Mouse (Mus musculus): ENCODE measurements around the gene Klc4. TPM values are rescaled to one million over a fixed set of nuclear protein-coding genes. Genes with fewer than 3 reads are reported as not detected.

Gene Klc4
- polyA plus RNA-seq, 1 experiment, result 16.5 TPM

DNA sequence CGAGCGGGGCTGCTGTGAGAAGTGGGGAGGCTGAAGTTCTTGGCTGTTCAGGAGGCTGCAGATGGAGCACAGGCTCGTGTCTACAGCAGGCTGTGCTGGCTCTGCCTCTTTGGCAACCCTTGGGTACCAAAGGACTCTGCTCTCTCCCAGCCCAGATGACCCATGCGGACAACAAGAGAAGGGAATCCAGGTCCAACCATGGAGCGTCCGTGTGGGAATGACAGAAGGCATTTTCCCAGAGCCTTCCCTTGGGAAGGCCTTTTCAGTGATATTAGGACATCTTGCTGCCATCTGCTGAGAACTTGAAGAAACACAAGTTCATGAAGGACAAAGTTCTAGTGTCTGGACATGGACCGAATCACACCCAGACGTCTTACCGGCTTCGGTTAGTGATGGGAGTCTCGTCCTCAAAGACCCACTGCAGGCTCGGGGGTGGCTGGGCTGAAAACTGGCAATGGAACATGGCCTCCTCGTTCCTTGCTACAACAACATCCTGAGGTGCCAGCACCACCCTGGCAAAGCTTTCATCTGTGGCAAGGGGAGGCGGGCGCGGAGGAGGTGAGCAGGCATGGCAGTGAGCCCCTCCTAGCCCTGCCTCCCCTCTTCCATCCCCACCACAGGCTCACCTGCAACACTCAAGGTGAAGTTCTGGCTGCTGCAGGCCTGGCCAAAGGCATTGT, 56.0 kb downstream of the Klc4 start:
- DNase-seq (ENCODE audit: low spot score), result no peak

DNA sequence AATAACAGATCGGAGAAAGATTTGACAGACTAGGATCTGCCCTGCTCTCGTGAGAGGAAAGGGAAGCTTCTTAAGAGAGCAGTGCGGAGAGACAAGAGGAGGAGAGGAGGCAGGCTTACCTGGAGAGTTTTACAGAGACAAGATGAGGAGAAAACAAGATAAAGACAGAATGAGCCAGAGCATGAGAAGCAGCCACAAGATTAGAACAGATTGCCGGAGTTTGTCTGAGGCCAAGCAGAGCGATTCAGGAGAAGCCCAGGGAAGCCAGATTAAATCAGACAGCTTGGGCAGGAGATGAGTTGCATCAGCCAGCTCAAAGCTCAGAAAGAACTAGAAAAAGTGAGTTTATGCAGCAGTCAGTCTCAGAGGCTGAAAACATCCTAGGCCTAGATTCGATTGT, 56.9 kb downstream of the Klc4 start:
- DNase-seq (ENCODE audit: low spot score), result no peak

GRCm38 (mm10) chr17:46588173-46588572, 57.6 kb downstream of the Klc4 start:
- no peak for DNase-seq (ENCODE audit: low spot score)

DNA sequence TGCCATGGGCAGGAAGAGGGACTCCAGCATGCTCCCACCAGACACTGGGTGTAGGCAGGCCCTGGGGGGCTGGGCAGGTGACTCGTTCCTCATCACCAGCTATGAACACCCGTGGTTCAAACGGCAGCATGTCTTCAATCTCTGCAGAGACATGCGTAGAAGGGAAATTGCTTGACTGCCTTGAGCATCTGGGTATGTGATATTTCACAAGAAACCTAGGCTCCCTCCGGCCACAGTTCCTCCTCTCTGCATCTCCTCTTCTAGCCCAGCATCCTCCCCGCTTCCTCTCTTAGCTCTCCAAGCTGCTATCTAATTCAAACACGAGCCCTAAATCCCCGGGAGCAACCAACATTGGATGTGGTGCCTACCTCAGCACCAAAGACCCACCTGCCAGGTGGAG, 59.5 kb downstream of the Klc4 start:
- DNase-seq (ENCODE audit: low spot score), result no peak

Other genes starting within 250 kb of the Klc4 start
- 0.76 and 1.6 TPM in 2 replicates for gene Crip3, start 217.1 kb downstream of the Klc4 start, polyA plus RNA-seq (2012; rRNA removed)
- gene Slc22a7, start 207.6 kb downstream of the Klc4 start, polyA plus RNA-seq (2012; rRNA removed), result not detected in 2 replicates
- gene Ttbk1, start 158.3 kb downstream of the Klc4 start, polyA plus RNA-seq (2012; rRNA removed), result 0.06 and 0.07 TPM in 2 replicates
- 6.1 and 7.0 TPM in 2 replicates for gene Dnph1, start 149.3 kb downstream of the Klc4 start, polyA plus RNA-seq (2012; rRNA removed)
- 22.9 and 29.3 TPM in 2 replicates for gene Cul9, start 99.6 kb downstream of the Klc4 start, polyA plus RNA-seq (2012; rRNA removed)
- 122 and 145 TPM in 2 replicates for gene Srf, start 89.8 kb downstream of the Klc4 start, polyA plus RNA-seq (2012; rRNA removed)
- gene Ptk7, start 16.5 kb downstream of the Klc4 start, polyA plus RNA-seq (2012; rRNA removed), result 14.9 and 21.1 TPM in 2 replicates
- 49.8 and 54.6 TPM in 2 replicates for gene Mrpl2, start 207 bp upstream of the Klc4 start, polyA plus RNA-seq (2012; rRNA removed)
- 23.5 and 29.9 TPM in 2 replicates for gene Cul7, start 4.3 kb upstream of the Klc4 start, polyA plus RNA-seq (2012; rRNA removed)
- 37.1 and 44.6 TPM in 2 replicates for gene Rrp36, start 28.3 kb upstream of the Klc4 start, polyA plus RNA-seq (2012; rRNA removed)
- gene Mea1, start 32.8 kb upstream of the Klc4 start, polyA plus RNA-seq (2012; rRNA removed), result 99.0 and 106 TPM in 2 replicates
- 56.6 and 59.4 TPM in 2 replicates for gene Klhdc3, start 34.9 kb upstream of the Klc4 start, polyA plus RNA-seq (2012; rRNA removed)
- gene Ppp2r5d, start 59.1 kb upstream of the Klc4 start, polyA plus RNA-seq (2012; rRNA removed), result 42.6 and 46.2 TPM in 2 replicates
- 30.1 and 34.3 TPM in 2 replicates for gene Pex6, start 65.4 kb upstream of the Klc4 start, polyA plus RNA-seq (2012; rRNA removed)
- 0.78 and 1.2 TPM in 2 replicates for gene Gnmt, start 83.1 kb upstream of the Klc4 start, polyA plus RNA-seq (2012; rRNA removed)
- 64.3 and 66.7 TPM in 2 replicates for gene Cnpy3, start 106.2 kb upstream of the Klc4 start, polyA plus RNA-seq (2012; rRNA removed)
- 0.06 TPM in 1 of 2 replicates, not detected in the other for gene Ptcra, start 117.7 kb upstream of the Klc4 start, polyA plus RNA-seq (2012; rRNA removed)
- gene 2310039H08Rik, start 126.6 kb upstream of the Klc4 start, polyA plus RNA-seq (2012; rRNA removed), result 38.8 and 48.8 TPM in 2 replicates
- gene Rpl7l1, start 136.7 kb upstream of the Klc4 start, polyA plus RNA-seq (2012; rRNA removed), result 66.8 and 70.0 TPM in 2 replicates
- gene Bicral, start 212.5 kb upstream of the Klc4 start, polyA plus RNA-seq (2012; rRNA removed), result 9.1 and 15.2 TPM in 2 replicates
- gene Tbcc, start 244.7 kb upstream of the Klc4 start, polyA plus RNA-seq (2012; rRNA removed), result 20.3 and 21.5 TPM in 2 replicates

Data from urinary bladder, adult 2 months (tissue).